Mouse (Mus musculus): Measurements from ENCODE around the gene Gm11567.
"Not testable (repeated sequence)": the region's sequence is repeated elsewhere in the genome, so short reads cannot be mapped to it uniquely, and the experiment has no call there.

Gm11567 gene

DNA sequence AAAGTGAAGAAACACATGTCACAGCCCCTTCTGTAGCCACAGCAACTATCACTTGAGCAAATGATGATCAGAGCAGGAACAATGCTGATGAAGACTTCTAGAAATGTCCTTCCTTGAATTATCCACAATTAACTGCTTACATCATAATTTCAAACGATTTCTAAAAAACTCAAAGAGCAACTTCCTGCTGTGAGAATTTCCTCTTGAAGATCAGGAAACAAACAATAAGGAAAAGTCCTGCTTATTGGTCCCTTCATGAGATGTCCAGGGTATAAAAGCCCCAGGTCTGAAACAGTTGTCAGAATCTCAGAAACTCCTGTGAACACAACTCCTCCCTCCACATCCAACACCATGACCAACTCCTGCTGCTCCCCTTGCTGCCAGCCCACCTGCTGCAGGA lies at the start of gene Gm11567:
Gene Gm11567 (plus strand): TSS at position 301 of the 400 bp plus-strand sequence.
- DNase-seq (ENCODE audit: low read depth, low spot score) = not testable (repeated sequence)

- no peak for DNase-seq (ENCODE audit: low read depth, low spot score)
Observed at GRCm38 (mm10) chr11:99837966-99838365, 41.0 kb upstream of the Gm11567 start, which contains the start of gene 2300003K06Rik. TSS of gene 2300003K06Rik (minus strand) at chr11:99838066.

- no peak for DNase-seq (ENCODE audit: low read depth, low spot score)
Observed at GRCm38 (mm10) chr11:99842185-99842584, 36.8 kb upstream of the Gm11567 start.

DNA sequence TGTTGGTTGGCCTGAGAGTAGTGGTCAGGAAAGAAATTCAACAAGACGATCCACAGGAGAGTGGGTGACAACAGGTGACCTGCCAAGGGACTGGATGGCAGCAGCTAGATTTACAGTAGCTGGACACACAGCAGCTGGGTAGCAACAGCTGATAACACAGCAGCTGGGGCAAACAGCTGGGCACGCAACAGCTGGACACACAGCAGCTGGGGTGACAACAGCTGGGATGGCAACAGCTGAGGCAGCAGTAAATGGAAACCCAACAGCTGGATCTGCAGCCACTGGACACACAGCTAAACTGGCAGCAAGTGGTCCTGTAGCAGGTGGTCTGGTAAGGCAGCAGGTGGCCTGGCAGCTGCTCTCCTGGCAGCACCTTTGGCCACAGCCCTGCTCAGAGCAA lies 32.2 kb upstream of the Gm11567 start:
- no peak for DNase-seq (ENCODE audit: low read depth, low spot score)

DNA sequence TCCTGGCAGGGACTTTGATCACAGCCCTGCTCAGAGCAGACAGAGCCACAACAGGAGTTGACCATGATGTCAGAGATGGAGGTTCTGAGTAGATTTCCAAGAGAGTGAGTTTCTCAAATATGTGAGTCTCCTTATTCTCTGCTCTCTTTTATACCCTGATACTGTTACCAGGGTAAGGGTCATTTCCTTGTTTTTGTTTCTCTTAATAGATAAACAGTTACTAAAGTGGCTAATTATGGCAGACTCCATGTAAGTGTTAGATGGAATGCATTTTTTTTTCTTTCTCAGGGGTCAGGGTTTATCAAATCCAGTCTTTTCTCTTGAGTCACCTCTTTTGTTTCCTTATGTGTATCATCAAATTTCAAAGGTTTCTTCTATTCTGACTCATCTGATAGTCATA lies 27.5 kb upstream of the Gm11567 start, which contains the start of gene Krtap4-16:
Gene Krtap4-16 (minus strand): TSS at position 101 of the 400 bp plus-strand sequence.
- DNase-seq (ENCODE audit: low read depth, low spot score) = no peak

- DNase-seq (ENCODE audit: low read depth, low spot score) = no peak
Observed at GRCm38 (mm10) chr11:99854121-99854520, 24.9 kb upstream of the Gm11567 start.

DNA sequence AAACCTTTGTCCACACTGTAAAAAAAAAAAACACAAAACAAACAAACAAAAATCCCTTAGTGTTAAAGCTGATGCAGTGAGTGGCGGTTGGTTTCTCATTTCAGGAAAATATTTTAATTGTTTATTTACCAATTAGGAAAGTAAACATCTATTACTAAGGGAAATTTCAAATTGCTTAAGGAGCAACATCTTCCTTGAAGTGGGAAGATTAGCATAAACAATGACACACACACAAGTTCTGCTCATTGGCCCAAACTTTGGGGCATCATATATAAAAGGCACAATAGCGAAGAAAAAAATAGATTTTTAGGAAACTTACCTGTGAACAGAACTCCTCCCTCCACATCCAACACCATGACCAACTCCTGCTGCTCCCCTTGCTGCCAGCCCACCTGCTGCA lies 21.4 kb upstream of the Gm11567 start, which contains the start of gene Gm11568:
Gene Gm11568 (plus strand): TSS at position 301 of the 400 bp plus-strand sequence.
- no peak for DNase-seq (ENCODE audit: low read depth, low spot score)

DNA sequence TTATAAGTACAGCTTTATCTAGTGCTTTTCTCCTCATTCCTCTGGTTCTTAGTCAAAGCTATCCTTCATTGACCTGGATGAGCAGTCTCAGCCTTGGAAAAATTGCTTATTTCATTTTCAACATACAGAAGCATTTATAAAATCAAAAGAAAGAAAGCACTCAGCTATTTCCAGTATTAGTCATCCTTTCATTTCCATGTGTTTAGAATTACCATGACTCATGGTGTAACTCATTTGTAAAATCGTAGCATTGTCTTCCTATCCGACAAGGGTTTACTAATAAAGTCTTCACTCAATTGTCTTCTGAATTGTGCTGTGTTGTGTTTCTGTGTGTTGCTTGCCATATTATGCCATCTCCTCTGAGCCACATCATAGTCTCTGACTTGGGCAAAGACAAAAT lies 20.2 kb upstream of the Gm11567 start:
- no peak for DNase-seq (ENCODE audit: low read depth, low spot score)

DNA sequence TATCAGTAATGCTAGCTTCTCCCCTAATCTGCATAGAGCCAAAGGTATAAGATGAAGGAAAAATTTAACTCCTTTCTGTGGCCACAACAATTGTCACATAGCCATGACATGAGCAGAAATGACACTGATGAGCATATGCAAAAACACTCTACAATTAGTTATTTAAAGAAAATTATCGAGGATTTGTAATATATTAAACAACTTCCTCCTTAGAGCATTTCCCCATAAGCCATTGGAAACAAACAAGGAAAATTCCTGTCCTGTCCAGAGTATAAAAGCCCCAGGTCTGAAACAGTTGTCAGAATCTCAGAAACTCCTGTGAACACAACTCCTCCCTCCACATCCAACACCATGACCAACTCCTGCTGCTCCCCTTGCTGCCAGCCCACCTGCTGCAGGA lies 14.8 kb upstream of the Gm11567 start, which contains the start of gene Gm11559:
Gene Gm11559 (plus strand): TSS at position 301 of the 400 bp plus-strand sequence.
- DNase-seq (ENCODE audit: low read depth, low spot score) = not testable (repeated sequence)

DNA sequence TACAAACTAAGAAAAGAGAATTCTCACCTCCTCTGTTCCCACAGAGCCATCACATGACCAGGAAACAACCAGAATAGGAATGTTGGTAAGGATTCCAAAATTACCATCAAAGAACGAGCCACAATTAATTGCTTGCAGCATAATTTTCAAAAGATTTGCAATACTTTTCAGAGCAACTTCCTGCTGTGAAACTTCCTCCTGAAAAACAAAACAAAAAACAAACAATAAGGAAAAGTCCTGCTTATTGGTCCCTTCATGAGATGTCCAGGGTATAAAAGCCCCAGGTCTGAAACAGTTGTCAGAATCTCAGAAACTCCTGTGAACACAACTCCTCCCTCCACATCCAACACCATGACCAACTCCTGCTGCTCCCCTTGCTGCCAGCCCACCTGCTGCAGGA lies 5.9 kb upstream of the Gm11567 start, which contains the start of gene Krtap9-1:
Gene Krtap9-1 (plus strand): TSS at position 301 of the 400 bp plus-strand sequence.
- not testable (repeated sequence) for DNase-seq (ENCODE audit: low read depth, low spot score)

GRCm38 (mm10) chr11:99907620-99908019 lies 28.6 kb downstream of the Gm11567 start, which contains the start of gene Krtap31-1:
TSS of gene Krtap31-1 (plus strand) at chr11:99907920.
- DNase-seq (ENCODE audit: low read depth, low spot score) = no peak

DNA sequence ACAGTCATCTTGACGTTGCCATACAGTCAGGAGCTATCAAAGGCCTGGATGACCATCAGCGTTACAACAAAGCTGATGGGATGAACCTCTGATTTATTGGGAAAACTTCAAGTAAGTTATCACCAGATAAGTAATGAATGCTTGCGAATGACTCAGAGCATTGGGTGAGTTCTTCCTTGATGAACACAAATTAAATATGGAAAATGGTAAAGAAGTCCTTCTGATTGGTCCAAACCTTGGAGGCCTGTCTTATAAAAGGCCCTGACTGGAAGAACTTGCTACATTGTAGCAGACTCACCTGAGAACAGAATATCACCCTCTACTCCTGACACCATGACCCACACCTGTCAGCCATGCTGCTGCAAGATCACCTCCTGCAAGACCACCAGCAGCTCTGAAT lies 35.5 kb downstream of the Gm11567 start, which contains the start of gene Gm11565:
Gene Gm11565 (plus strand): TSS at position 301 of the 400 bp plus-strand sequence.
- DNase-seq (ENCODE audit: low read depth, low spot score) = no peak

All from A20 (cell line).